Mouse (Mus musculus) heart, postnatal 36 days (tissue): ENCODE data around the gene A1cf. TPM values are rescaled to one million over a fixed set of nuclear protein-coding genes. Genes with fewer than 3 reads are reported as not detected.

ENCODE experiments used
- DNase-seq, 2 experiments: peaks; one replicate each; pipeline ENCODE4 v3.0.0; 2021 to 2022
- intact Hi-C: fragments of 180-260 bp; cut with DNase I; formaldehyde crosslinking; loops from one replicate; pipeline ENCODE4 v1.15.1; 2025
- total RNA-seq, 2 experiments: library from RNA; stranded (reverse); gene quantifications; 2 replicates each; pipeline ENCODE4 v1.2.3; 2021

A1cf gene
- total RNA-seq, 2 experiments from 2014 or later = not detected

DNA sequence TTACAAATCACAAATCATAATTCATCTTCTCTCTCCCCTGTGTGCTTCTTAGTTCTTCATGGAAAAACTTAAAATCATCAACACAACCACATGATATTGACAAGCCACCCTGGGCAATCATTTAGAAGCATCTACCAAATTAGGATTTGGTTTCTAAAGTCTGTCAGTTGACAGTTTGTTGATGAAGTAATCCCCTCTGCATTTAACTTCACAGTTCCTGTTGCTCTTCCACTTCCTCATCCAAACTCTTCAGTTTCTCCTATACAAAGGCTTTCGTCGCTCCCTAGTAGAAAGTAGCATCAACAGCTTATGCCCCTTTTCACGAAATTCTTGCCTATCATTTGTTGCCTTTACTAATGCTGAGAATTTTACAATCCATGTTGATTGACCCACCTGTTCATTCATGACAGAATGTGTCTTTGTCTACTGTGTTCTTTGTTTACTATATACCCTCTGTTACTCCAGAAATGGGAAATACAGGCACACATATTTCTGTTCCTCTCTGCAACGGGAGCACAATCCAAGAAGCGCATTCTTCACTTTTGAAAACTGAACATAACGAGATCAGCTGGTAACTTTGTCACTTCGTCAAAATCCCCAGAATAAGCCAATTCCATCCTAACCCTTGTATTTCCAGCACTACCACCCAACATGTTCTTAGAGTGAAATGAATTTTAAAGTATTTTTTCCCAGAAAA is 82.4 kb downstream of the A1cf start:
- no peak for DNase-seq
- intact Hi-C loops = no loop called here

- intact Hi-C loops = no loop called here
Observed at GRCm38 (mm10) chr19:31953799-31954198, 85.2 kb downstream of the A1cf start.

GRCm38 (mm10) chr19:31954267-31954666 is 85.7 kb downstream of the A1cf start:
- no peak for DNase-seq
- intact Hi-C loops = no loop called here

More at GRCm38 (mm10) chr19:31953799-31954198, 85.2 kb downstream of the A1cf start:
- no peak for DNase-seq

DNA sequence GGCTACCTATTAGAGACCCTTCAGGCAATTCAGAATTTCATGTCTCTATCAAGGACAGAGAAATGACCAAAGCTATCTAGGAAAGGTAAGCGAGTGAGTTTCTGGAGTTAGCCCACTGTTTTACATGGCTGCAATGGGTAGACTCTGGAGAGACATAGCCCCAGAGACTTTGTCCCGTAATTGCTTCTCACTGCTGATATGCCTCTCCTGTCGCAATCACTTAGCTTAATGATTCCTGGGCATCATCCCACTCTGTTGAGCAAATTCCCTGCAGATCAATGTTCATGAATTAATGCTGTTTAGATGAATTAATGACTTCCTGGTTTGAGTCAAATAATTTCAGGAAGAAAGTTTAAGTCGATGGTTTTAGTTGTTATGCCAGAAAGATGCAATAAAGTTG is 86.1 kb downstream of the A1cf start:
- DNase-seq = no peak
- intact Hi-C loops = no loop called here

DNA sequence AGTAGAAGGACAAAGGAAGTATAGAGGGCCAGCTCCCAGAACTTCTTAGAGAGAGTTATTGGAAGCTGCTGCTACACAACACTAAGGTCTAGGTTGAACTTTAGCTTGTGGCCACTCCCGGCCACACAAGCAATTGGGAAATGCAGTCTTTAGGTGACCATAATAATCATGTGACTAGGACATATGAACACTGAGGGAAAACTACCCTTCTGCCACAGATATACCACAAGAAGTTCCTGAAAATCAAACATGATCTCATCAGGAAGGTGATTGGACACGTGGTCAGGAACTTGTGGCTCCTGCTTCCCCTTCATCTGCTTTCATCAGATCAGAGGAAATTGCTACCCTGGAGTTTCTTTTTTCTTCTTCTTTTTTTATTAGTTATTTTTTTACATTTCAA is 87.8 kb downstream of the A1cf start:
- intact Hi-C loops = no loop called here
- no peak for DNase-seq

- no peak for DNase-seq
- intact Hi-C loops = no loop called here
Observed at GRCm38 (mm10) chr19:31960434-31960833, 91.9 kb downstream of the A1cf start.

DNA sequence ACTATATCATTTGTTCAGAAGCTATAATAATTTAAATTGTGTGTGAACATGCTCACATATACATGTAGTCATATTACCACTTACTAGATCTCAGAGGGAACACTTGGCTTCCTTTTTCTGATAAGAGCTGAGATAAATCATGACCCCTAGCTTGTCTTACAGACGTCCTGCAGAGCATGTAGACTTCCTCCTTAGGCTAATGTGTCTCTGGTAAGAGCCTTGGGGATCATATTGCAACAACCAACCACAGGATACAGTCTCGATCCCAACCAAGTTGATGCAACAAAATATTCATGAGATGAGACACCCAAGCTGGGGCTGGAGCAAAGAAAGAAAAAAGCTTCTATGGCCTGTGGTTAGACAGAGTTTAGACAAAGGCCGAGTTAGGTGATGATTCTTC is 94.6 kb downstream of the A1cf start:
- no peak for DNase-seq
- intact Hi-C loops = no loop called here

GRCm38 (mm10) chr19:31967933-31968532 is 99.5 kb downstream of the A1cf start:
- DNase-seq = no peak
- intact Hi-C loops = no loop called here

GRCm38 (mm10) chr19:31971405-31971804 is 102.8 kb downstream of the A1cf start:
- no peak for DNase-seq
- intact Hi-C loops = loop anchor here (5.0 kb wide), 4 partner anchors 61 to 721 kb away; no protein-coding TSS in a partner anchor

DNA sequence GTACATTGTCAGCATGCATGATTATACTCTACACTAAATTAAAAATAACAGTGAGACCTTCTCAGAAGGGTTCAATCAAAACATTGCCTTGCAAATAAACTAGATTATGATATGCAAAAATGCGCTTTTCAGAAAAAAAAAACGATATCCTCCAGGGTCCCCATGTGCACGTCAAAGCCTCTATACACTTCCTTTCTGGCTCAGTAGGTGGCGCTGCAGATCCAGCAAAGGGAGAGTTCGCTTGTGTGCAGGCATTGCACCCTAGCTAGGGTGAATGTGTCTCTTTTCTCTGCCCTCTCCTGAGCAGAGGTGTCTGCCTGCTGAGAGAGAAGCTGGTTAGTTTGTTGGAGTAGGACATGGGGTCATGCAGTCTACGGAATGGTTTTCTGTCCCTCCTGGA is 103.4 kb downstream of the A1cf start:
- intact Hi-C loops = loop anchor here (5.0 kb wide), 4 partner anchors 60 to 720 kb away; no protein-coding TSS in a partner anchor
- peak; percentile 74 to 85 for DNase-seq

DNA sequence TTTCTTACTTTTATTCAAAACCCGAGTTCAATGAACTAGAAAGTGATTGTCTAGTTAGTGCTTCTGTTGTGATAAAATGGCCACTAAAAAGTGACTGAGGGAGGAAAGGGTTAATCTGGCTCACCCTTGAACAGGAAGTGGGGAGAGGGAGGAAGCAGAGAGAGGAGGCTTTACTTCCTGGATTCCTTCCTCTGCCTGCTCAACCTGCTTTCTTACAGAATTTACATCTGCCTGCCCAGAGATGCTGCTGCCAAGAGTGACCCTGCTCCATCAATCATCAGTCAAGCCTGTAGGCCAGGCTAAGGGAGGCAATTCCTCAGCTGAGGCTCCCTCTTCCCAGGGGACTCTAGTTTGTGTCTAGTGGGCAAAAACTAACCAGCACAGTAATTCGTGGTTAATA is 107.3 kb downstream of the A1cf start:
- intact Hi-C loops = no loop called here
- DNase-seq = no peak

DNA sequence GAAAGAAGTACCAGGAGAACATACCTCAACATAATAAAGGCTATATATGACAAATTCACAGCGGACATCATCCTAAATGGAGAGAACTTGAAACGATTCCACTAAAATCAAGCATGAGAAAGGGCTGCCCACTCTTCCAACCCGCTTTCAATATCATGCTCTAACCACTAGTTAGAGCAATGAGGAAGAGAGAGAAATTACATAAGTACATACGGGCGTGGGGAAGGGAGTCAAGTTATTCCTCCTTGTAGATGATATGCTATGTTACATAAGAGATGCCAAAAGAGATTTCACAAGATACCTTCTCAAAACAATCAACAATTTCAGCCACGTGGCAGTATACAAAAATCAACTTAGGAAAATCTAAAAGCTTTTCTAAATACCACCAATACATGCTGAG is 122.5 kb downstream of the A1cf start:
- DNase-seq = no peak
- intact Hi-C loops = no loop called here

DNA sequence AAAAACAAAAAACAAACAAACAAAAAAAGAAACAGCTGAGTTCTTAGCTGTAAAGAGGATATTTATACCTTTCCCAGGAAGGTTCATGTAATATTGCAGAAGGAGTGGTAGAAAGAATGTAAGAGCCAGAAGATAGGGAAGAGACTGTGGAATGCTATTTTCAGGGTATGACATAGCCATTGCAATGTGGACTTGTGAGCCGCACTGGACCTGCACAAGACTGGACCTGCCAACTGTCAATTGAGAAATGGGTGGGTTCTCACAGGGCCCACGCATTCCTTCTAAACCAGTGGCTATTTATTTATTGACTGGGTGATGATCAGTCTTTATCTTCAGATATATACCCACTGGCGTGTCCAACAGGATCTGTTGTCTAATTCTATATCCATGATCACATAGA is 128.4 kb downstream of the A1cf start:
- intact Hi-C loops = no loop called here
- DNase-seq = no peak

Other genes with a start within 250 kb of the A1cf start
- 10 to 100 TPM; 12.7 to 13.4 TPM for gene Prkg1, start 103.7 kb upstream of the A1cf start, total RNA-seq
- 10 to 100 TPM; 12.9 to 14.3 TPM for gene Asah2, start 239.4 kb downstream of the A1cf start, total RNA-seq